Mouse (Mus musculus) limb, embryonic 15.5 days (tissue): ENCODE results near the gene Tspan2. TPM values are rescaled to one million over a fixed set of nuclear protein-coding genes. Genes with fewer than 3 reads are reported as not detected.

Experiments used
- ATAC-seq: fragments of 200-750 bp; cut with Nextera tagmentation; 2 replicates; pipeline ENCODE4 v1.8.0; 2017; ENCODE audit warnings: low read depth, moderate TSS enrichment; ENCODE audit not compliant: insufficient number of reproducible peaks, low FRiP score, low TSS enrichment
- H3K27ac ChIP-seq: fragments of 300-500 bp; sonication (generic); 2 replicates; pipeline ENCODE4 v1.5.1; 2015; ENCODE audit warnings: moderate library complexity, mild to moderate bottlenecking, inconsistent platforms
- H3K27me3 ChIP-seq: fragments of 300-500 bp; sonication (generic); 2 replicates; pipeline ENCODE4 v1.6.1; 2015; ENCODE audit warnings: inconsistent platforms
- H3K36me3 ChIP-seq: fragments of 300-500 bp; sonication (generic); 2 replicates; pipeline ENCODE4 v1.6.1; 2015; ENCODE audit warnings: inconsistent platforms
- H3K4me1 ChIP-seq: fragments of 300-500 bp; sonication (generic); 2 replicates; pipeline ENCODE4 v1.6.1; 2015; ENCODE audit warnings: inconsistent platforms
- H3K4me2 ChIP-seq: fragments of 300-500 bp; sonication (generic); 2 replicates; pipeline ENCODE4 v1.6.1; 2015; ENCODE audit warnings: mild to moderate bottlenecking, inconsistent platforms
- H3K4me3 ChIP-seq: fragments of 300-500 bp; sonication (generic); 2 replicates; pipeline ENCODE4 v1.5.1; 2015; ENCODE audit warnings: mild to moderate bottlenecking, inconsistent platforms
- H3K9ac ChIP-seq: fragments of 300-500 bp; sonication (generic); 2 replicates; pipeline ENCODE4 v1.6.1; 2015; ENCODE audit warnings: inconsistent platforms
- H3K9me3 ChIP-seq: fragments of 300-500 bp; sonication (generic); 2 replicates; pipeline ENCODE4 v1.6.1; 2016; ENCODE audit warnings: inconsistent platforms
- WGBS: fragments of 180-500 bp; shearing (Covaris S2); methylation state at CpG from one replicate; pipeline ENCODE4 v1.1.7; 2015; 5-methylcytosine and 5-hydroxymethylcytosine counted together
- polyA plus RNA-seq: library from polyadenylated mRNA; unstranded; fragments of >200 nt; fragmentation: Nextera tagmentation; extraction: Ambion mirVana; gene quantifications from 2 replicates; pipeline ENCODE4 v1.2.1, GENCODE M21; 2015

The Tspan2 gene
- polyA plus RNA-seq, 1 experiment from 2014 or later: 7.2 TPM

GRCm38 (mm10) chr3:102787369-102787768, 53.0 kb downstream of the Tspan2 start:
- no peak overlapping the region for H3K9ac ChIP-seq
- WGBS: 48% methylated on average over 4 of the region's 4 CpGs
- no peaks in the 10 kb centered on the region for H3K36me3 ChIP-seq
- H3K27me3 ChIP-seq: no peaks in the 10 kb centered on the region
- no peak for ATAC-seq
- no peak overlapping the region for H3K4me3 ChIP-seq
- no peak overlapping the region for H3K27ac ChIP-seq
- H3K4me2 ChIP-seq: no peak overlapping the region
- H3K4me1 ChIP-seq: no peaks in the 10 kb centered on the region
- no peaks in the 10 kb centered on the region for H3K9me3 ChIP-seq

GRCm38 (mm10) chr3:102803937-102804336, 69.6 kb downstream of the Tspan2 start:
- WGBS: 4% methylated on average over 3 of the region's 3 CpGs

GRCm38 (mm10) chr3:102842386-102842785, 108.1 kb downstream of the Tspan2 start:
- no peak overlapping the region for H3K27ac ChIP-seq
- no peaks in the 10 kb centered on the region for H3K36me3 ChIP-seq
- no peaks in the 10 kb centered on the region for H3K27me3 ChIP-seq
- WGBS: 45% methylated on average over 1 of the region's 1 CpGs
- no peaks in the 10 kb centered on the region for H3K4me1 ChIP-seq
- no peak overlapping the region for H3K9ac ChIP-seq
- H3K4me2 ChIP-seq: no peak overlapping the region
- no peak overlapping the region for H3K4me3 ChIP-seq
- ATAC-seq: no peak
- no peaks in the 10 kb centered on the region for H3K9me3 ChIP-seq

More at GRCm38 (mm10) chr3:102803937-102804336, 69.6 kb downstream of the Tspan2 start:
- Histone ChIP-seq H3K27ac (no peak overlapping the region), H3K4me2 (no peak overlapping the region), H3K9ac (no peak overlapping the region), H3K36me3 (no peaks in the 10 kb centered on the region), H3K4me1 (no peaks in the 10 kb centered on the region), H3K4me3 (no peak overlapping the region), H3K9me3 (no peaks in the 10 kb centered on the region), H3K27me3 (no peaks in the 10 kb centered on the region)
- no peak for ATAC-seq

- no peak overlapping the region for H3K9ac ChIP-seq
- ATAC-seq: no peak
These were observed 114.3 kb downstream of the Tspan2 start for GRCm38 (mm10) chr3:102848661-102849060.

More at GRCm38 (mm10) chr3:102848661-102849060, 114.3 kb downstream of the Tspan2 start:
- H3K4me2 ChIP-seq: no peak overlapping the region
- H3K27ac ChIP-seq: no peak overlapping the region
- H3K4me1 ChIP-seq: no peaks in the 10 kb centered on the region
- no peaks in the 10 kb centered on the region for H3K27me3 ChIP-seq
- no peak overlapping the region for H3K4me3 ChIP-seq
- H3K36me3 ChIP-seq: no peaks in the 10 kb centered on the region
- H3K9me3 ChIP-seq: no peaks in the 10 kb centered on the region

Other genes with a start within 250 kb of the Tspan2 start
- 0.04 and 0.12 TPM in 2 replicates for gene Tshb, start 48.2 kb downstream of the Tspan2 start, polyA plus RNA-seq
- not detected in 2 replicates for gene Sycp1, start 201.6 kb downstream of the Tspan2 start, polyA plus RNA-seq
- gene Nr1h5, start 229.6 kb downstream of the Tspan2 start, polyA plus RNA-seq: not detected in 2 replicates